Mouse (Mus musculus): Measurements from ENCODE around the gene Secisbp2. TPM values are rescaled to one million over a fixed set of nuclear protein-coding genes. Genes with fewer than 3 reads are reported as not detected.

Secisbp2 gene
- 21.2 and 21.9 TPM in 2 replicates for polyA plus RNA-seq (2015; fragmentation: Nextera tagmentation; extraction: Ambion mirVana)

GRCm38 (mm10) chr13:51651408-51652064 lies at the start of gene Secisbp2:
Gene Secisbp2 (plus strand): TSS chr13:51651697.

GRCm38 (mm10) chr13:51644829-51645789 lies 6.4 kb upstream of the Secisbp2 start, which contains the start of gene Cks2:
Gene Cks2 (plus strand): TSS chr13:51645232.

Other genes with a start within 250 kb of the Secisbp2 start
- gene S1pr3, start 243.1 kb upstream of the Secisbp2 start, polyA plus RNA-seq (2015; fragmentation: Nextera tagmentation; extraction: Ambion mirVana), result 17.4 and 19.4 TPM in 2 replicates
- gene Shc3, start 82.3 kb upstream of the Secisbp2 start, polyA plus RNA-seq (2015; fragmentation: Nextera tagmentation; extraction: Ambion mirVana), result 0.19 and 0.26 TPM in 2 replicates
- gene Cks2, start 6.5 kb upstream of the Secisbp2 start, polyA plus RNA-seq (2015; fragmentation: Nextera tagmentation; extraction: Ambion mirVana), result 60.6 and 61.3 TPM in 2 replicates
- 21.1 and 23.4 TPM in 2 replicates for gene Sema4d, start 142.1 kb downstream of the Secisbp2 start, polyA plus RNA-seq (2015; fragmentation: Nextera tagmentation; extraction: Ambion mirVana)
- 32.5 and 45.5 TPM in 2 replicates for gene Gadd45g, start 195.0 kb downstream of the Secisbp2 start, polyA plus RNA-seq (2015; fragmentation: Nextera tagmentation; extraction: Ambion mirVana)

Data from skeletal muscle tissue, postnatal 0 days (tissue).